In the genomic region with DNA sequence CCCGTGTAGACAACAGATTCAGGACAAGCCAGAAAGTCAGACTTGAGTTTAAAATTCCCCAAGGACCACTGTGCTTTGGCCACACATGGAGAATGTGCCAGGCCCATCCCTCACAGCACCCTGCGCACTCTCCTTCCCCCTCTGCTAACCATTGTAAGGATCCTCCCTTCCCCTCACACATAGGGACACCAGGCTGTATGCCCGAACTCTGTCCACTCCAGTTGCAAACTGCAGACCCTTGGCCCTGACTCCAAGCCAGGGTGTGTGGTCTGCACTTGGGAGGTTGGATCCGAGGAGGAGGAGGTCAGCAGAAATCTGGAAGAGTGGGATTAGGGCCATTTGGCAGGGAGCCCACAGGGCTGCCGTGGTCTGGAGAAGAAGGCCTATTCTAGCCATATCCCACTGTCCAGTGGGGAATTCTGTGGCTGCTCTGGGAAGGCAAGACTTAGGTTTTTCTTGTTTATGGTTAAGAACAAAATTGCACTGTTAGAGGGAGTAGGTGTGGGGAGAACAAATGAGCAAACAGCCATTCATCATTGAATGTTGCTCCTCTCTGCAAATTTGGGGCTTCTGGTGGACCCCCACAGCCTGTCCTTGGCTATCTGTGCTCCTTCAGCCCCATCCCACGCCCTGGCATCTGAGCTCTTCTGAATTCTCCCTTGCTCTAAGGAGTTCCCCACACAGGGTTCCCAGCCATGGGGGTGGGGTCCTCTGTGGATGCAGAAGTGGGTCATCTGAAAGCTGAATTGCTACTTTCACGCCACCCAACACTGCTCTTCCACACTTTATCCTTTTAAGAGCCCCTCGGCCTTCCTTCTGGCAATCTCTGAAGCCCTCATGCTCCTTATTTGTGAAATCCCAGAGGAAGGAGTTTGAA, we compare ENCODE assay signal across 16 mouse cellular contexts.
A peak's percentile ranks its signal among the peaks of the same experiment; 100 is the strongest.
DNase-seq lines count a peak whose midpoint lies in the region; ATAC-seq and TF ChIP-seq lines count a peak whose summit lies in the region.
"Had no signal": no experiment of that assay in that cellular context is flagged by ENCODE, and none has a peak within 500 bp of the region (broad histone marks: within the 10 kb centered on the region; RNA-seq: fewer than 3 reads in every experiment).

No protein-coding gene starts in this region.

- H3K9ac ChIP-seq in kidney, embryonic 14.5 days (ENCODE audit: low read depth, low read length) = no peak overlapping the region
- H3K9ac ChIP-seq in lung, postnatal 0 days (replicated peaks; ENCODE audit: low read depth) = no peak overlapping the region
- H3K9ac ChIP-seq in midbrain, embryonic 11.5 days (ENCODE audit: low read length) = no peak overlapping the region
- H3K9ac ChIP-seq in forebrain, embryonic 11.5 days (ENCODE audit: low read length) = no peak overlapping the region
- H3K9ac ChIP-seq: forebrain, embryonic 13.5 days; heart, embryonic 13.5 days; hindbrain, embryonic 15.5 days; neural tube, embryonic 15.5 days had no signal

- no peak overlapping the region for H3K27ac ChIP-seq in gastrocnemius, adult 2 months
- H3K27ac ChIP-seq in kidney, embryonic 14.5 days (ENCODE audit: low read depth, low read length) = no peak overlapping the region
- no peak overlapping the region for H3K27ac ChIP-seq in lung, postnatal 0 days (ENCODE audit: low read length)
- no peak overlapping the region for H3K27ac ChIP-seq in midbrain, embryonic 11.5 days (ENCODE audit: low read depth, low read length)
- no peak overlapping the region for H3K27ac ChIP-seq in forebrain, embryonic 11.5 days (ENCODE audit: low read depth, low read length)
- H3K27ac ChIP-seq: forebrain, embryonic 13.5 days; heart, embryonic 13.5 days; hindbrain, embryonic 15.5 days; left cerebral cortex, adult 2 months; neural tube, embryonic 15.5 days had no signal

- no peaks in the 10 kb centered on the region for H3K9me3 ChIP-seq in kidney, embryonic 14.5 days (ENCODE audit: control insufficient read depth, low read length)
- no peaks in the 10 kb centered on the region for H3K9me3 ChIP-seq in lung, postnatal 0 days (ENCODE audit: low read length)
- H3K9me3 ChIP-seq in midbrain, embryonic 11.5 days (ENCODE audit: control insufficient read depth, low read length) = no peaks in the 10 kb centered on the region
- H3K9me3 ChIP-seq in forebrain, embryonic 11.5 days (ENCODE audit: control insufficient read depth, low read length) = no peaks in the 10 kb centered on the region
- H3K9me3 ChIP-seq: forebrain, embryonic 13.5 days; heart, embryonic 13.5 days; hindbrain, embryonic 15.5 days; neural tube, embryonic 15.5 days had no signal

- no peak overlapping the region for H3K4me2 ChIP-seq in kidney, embryonic 14.5 days (replicated peaks; ENCODE audit: low read depth, low read length)
- H3K4me2 ChIP-seq in lung, postnatal 0 days (replicated peaks; ENCODE audit: low read depth, low read length) = no peak overlapping the region
- no peak overlapping the region for H3K4me2 ChIP-seq in midbrain, embryonic 11.5 days
- no peak overlapping the region for H3K4me2 ChIP-seq in forebrain, embryonic 11.5 days (ENCODE audit: low read depth, low read length, severe bottlenecking)
- H3K4me2 ChIP-seq: forebrain, embryonic 13.5 days; heart, embryonic 13.5 days; hindbrain, embryonic 15.5 days; neural tube, embryonic 15.5 days had no signal

- DNase-seq in gastrocnemius, adult 2 months = peak; percentile 23
- DNase-seq in gastrocnemius, postnatal 36 days = no peak
- no peak for DNase-seq in kidney, adult 8-10 months
- peak; percentile 6 for DNase-seq in lung, postnatal 14 days
- no peak for DNase-seq in lung, postnatal 0 days (ENCODE audit: low spot score)
- no peak for DNase-seq in midbrain, embryonic 11.5 days (ENCODE audit: low spot score, missing footprints)
- DNase-seq in forebrain, embryonic 11.5 days (ENCODE audit: low spot score) = no peak
- DNase-seq: adrenal gland, postnatal 14 days; right cerebral cortex, postnatal 4 days had no signal

- no peak for TF ChIP-seq EP300 in lung, postnatal 0 days (IDR thresholded peaks at IDR 0.05)

- WGBS in kidney, embryonic 14.5 days = 68% methylated on average over 8 of the region's 8 CpGs
- WGBS in lung, postnatal 0 days = 53% methylated on average over 8 of the region's 8 CpGs
- 83% methylated on average over 8 of the region's 8 CpGs for WGBS in midbrain, embryonic 11.5 days
- WGBS in forebrain, embryonic 11.5 days = 78% methylated on average over 8 of the region's 8 CpGs

- no peak overlapping the region for H3K4me3 ChIP-seq in gastrocnemius, adult 2 months
- no peak overlapping the region for H3K4me3 ChIP-seq in kidney, embryonic 14.5 days (ENCODE audit: low read length)
- no peak overlapping the region for H3K4me3 ChIP-seq in lung, postnatal 0 days (ENCODE audit: low read depth, low read length)
- no peak overlapping the region for H3K4me3 ChIP-seq in midbrain, embryonic 11.5 days (ENCODE audit: low read depth, low read length)
- H3K4me3 ChIP-seq in forebrain, embryonic 11.5 days (ENCODE audit: low read depth, low read length) = no peak overlapping the region
- H3K4me3 ChIP-seq: forebrain, embryonic 13.5 days; heart, embryonic 13.5 days; hindbrain, embryonic 15.5 days; left cerebral cortex, adult 2 months; megakaryocyte, embryonic 14.5 days; neural tube, embryonic 15.5 days had no signal

- intact Hi-C loops in gastrocnemius, adult 2 months (cut with DNase I) = no loop called here
- intact Hi-C loops in gastrocnemius, postnatal 36 days (cut with DNase I) = no loop called here

- ATAC-seq in kidney, embryonic 14.5 days (ENCODE audit: low FRiP score, low TSS enrichment) = peak; percentile 52; the same call in 1 of the 2 replicates
- ATAC-seq in lung, postnatal 0 days = no peak
- ATAC-seq in midbrain, embryonic 11.5 days (ENCODE audit: low FRiP score) = no peak
- no peak for ATAC-seq in forebrain, embryonic 11.5 days (replicated peaks; ENCODE audit: low FRiP score)
- ATAC-seq: forebrain, embryonic 13.5 days had no signal

- no peaks in the 10 kb centered on the region for H3K36me3 ChIP-seq in kidney, embryonic 14.5 days (ENCODE audit: control insufficient read depth, insufficient read depth, low read length)
- no peaks in the 10 kb centered on the region for H3K36me3 ChIP-seq in lung, postnatal 0 days (ENCODE audit: insufficient read depth, low read length)
- H3K36me3 ChIP-seq in midbrain, embryonic 11.5 days (ENCODE audit: control insufficient read depth, insufficient read depth, low read length) = no peaks in the 10 kb centered on the region
- no peaks in the 10 kb centered on the region for H3K36me3 ChIP-seq in forebrain, embryonic 11.5 days (ENCODE audit: control insufficient read depth, insufficient read depth, low read length)
- H3K36me3 ChIP-seq: heart, embryonic 13.5 days; hindbrain, embryonic 15.5 days; neural tube, embryonic 15.5 days had no signal

- TF ChIP-seq CTCF in gastrocnemius, adult 2 months (IDR thresholded peaks at IDR 0.05) = no peak
- no peak for TF ChIP-seq CTCF in lung, postnatal 0 days (IDR thresholded peaks at IDR 0.05)

- H3K4me1 ChIP-seq in kidney, embryonic 14.5 days (ENCODE audit: control insufficient read depth, insufficient read depth, low read length) = no peaks in the 10 kb centered on the region
- H3K4me1 ChIP-seq in lung, postnatal 0 days (ENCODE audit: insufficient read depth, low read depth, low read length) = no peaks in the 10 kb centered on the region
- H3K4me1 ChIP-seq in midbrain, embryonic 11.5 days (ENCODE audit: control insufficient read depth, insufficient read depth, low read length) = no peaks in the 10 kb centered on the region
- H3K4me1 ChIP-seq in forebrain, embryonic 11.5 days (replicated peaks; ENCODE audit: control insufficient read depth, insufficient read depth, low read length) = no peaks in the 10 kb centered on the region
- H3K4me1 ChIP-seq: forebrain, embryonic 13.5 days; heart, embryonic 13.5 days; hindbrain, embryonic 15.5 days; megakaryocyte, embryonic 14.5 days; neural tube, embryonic 15.5 days had no signal

- H3K27me3 ChIP-seq in kidney, embryonic 14.5 days (ENCODE audit: control insufficient read depth, insufficient read depth, low read length) = no peaks in the 10 kb centered on the region
- H3K27me3 ChIP-seq in lung, postnatal 0 days (replicated peaks; ENCODE audit: insufficient read depth, low read length) = no peaks in the 10 kb centered on the region
- no peaks in the 10 kb centered on the region for H3K27me3 ChIP-seq in midbrain, embryonic 11.5 days (ENCODE audit: control insufficient read depth, insufficient read depth, low read length)
- H3K27me3 ChIP-seq in forebrain, embryonic 11.5 days (ENCODE audit: control insufficient read depth, insufficient read depth, low read length) = no peaks in the 10 kb centered on the region
- H3K27me3 ChIP-seq: forebrain, embryonic 13.5 days; heart, embryonic 13.5 days; hindbrain, embryonic 15.5 days; megakaryocyte, embryonic 14.5 days; neural tube, embryonic 15.5 days had no signal

Comparison
In these comparisons a context has a peak if more than half of its experiments do, and no peak if none do; other contexts are left out.
1. DNase-seq: peak in gastrocnemius, adult 2 months (single experiment) and lung, postnatal 14 days (single experiment); none in gastrocnemius, postnatal 36 days (0 of 2), kidney, adult 8-10 months (0 of 2), lung, postnatal 0 days (single experiment), midbrain, embryonic 11.5 days (single experiment) and forebrain, embryonic 11.5 days (single experiment).